Mouse (Mus musculus): ENCODE results near the gene Shroom3.

DNA sequence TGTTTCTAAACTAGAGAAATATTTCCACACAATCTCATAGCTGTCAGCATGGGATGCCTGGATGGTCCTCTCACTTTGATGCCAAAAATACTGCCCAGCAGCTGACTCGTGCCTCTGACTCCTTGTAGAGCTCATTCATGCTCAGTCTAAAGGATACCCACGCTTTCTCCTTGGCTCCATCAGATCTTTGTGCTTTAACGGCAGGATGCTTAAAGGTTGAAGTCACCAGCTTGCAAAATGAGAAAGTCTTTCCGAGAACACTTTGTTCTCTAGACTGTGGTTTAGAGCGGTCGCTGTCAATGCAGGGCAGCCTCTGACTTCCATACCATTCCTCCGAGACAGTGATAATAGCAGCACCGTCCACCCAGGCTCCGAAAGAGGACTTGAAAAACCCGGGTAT lies 249.8 kb downstream of the Shroom3 start:
- TF ChIP-seq POLR2A (IDR thresholded peaks at IDR 0.05; ENCODE audit: low read depth, low read length) (no peak), CTCF (conservative IDR thresholded peaks at IDR 0.05; ENCODE audit: insufficient read depth, insufficient read length, low read depth, low read length) (no peak)

Measured in kidney, adult 2 months (tissue).